Mouse (Mus musculus) cerebellum, adult 9-10 months (tissue): Measurements from ENCODE around the gene Tmem150a.

Source experiments
- DNase-seq: peaks from one replicate; pipeline ENCODE4 v3.0.0; 2022

The Tmem150a gene

GRCm38 (mm10) chr6:72374820-72375563 is 19.7 kb downstream of the Tmem150a start:
- DNase-seq = no peak

GRCm38 (mm10) chr6:72378510-72379234 is 23.4 kb downstream of the Tmem150a start:
- no peak for DNase-seq

GRCm38 (mm10) chr6:72379377-72380130 is 24.3 kb downstream of the Tmem150a start:
- DNase-seq = no peak

GRCm38 (mm10) chr6:72380131-72380770 is 25.0 kb downstream of the Tmem150a start, which contains the start of gene Vamp5:
Gene Vamp5, minus strand, starts transcription at chr6:72380468.
- DNase-seq = peak; percentile 14

- no peak for DNase-seq
Measured at GRCm38 (mm10) chr6:72382494-72382893, 27.2 kb downstream of the Tmem150a start.

GRCm38 (mm10) chr6:72383142-72383820 is 28.0 kb downstream of the Tmem150a start:
- no peak for DNase-seq

GRCm38 (mm10) chr6:72383952-72384351 is 28.7 kb downstream of the Tmem150a start:
- DNase-seq = no peak

- DNase-seq = no peak
Measured at GRCm38 (mm10) chr6:72385258-72385657, 30.0 kb downstream of the Tmem150a start.

- no peak for DNase-seq
Measured at GRCm38 (mm10) chr6:72386561-72386960, 31.3 kb downstream of the Tmem150a start.

GRCm38 (mm10) chr6:72387816-72388215 is 32.6 kb downstream of the Tmem150a start:
- DNase-seq = no peak

GRCm38 (mm10) chr6:72388266-72388665 is 33.0 kb downstream of the Tmem150a start:
- DNase-seq = no peak

- DNase-seq = no peak
Measured at GRCm38 (mm10) chr6:72388791-72389329, 33.6 kb downstream of the Tmem150a start.

- no peak for DNase-seq
Measured at GRCm38 (mm10) chr6:72389471-72389940, 34.3 kb downstream of the Tmem150a start.

- peak; percentile 60 for DNase-seq
Measured at GRCm38 (mm10) chr6:72389941-72390771, 34.9 kb downstream of the Tmem150a start, which contains the start of gene Vamp8. Gene Vamp8, minus strand, starts transcription at chr6:72390703.

- DNase-seq = no peak
Measured at GRCm38 (mm10) chr6:72390795-72391521, 35.7 kb downstream of the Tmem150a start.

- no peak for DNase-seq
Measured at GRCm38 (mm10) chr6:72392341-72392740, 37.1 kb downstream of the Tmem150a start.

- DNase-seq = no peak
Measured at GRCm38 (mm10) chr6:72396837-72397251, 41.6 kb downstream of the Tmem150a start.

GRCm38 (mm10) chr6:72399967-72400366 is 44.7 kb downstream of the Tmem150a start:
- no peak for DNase-seq

- peak; percentile 80 for DNase-seq
Measured at GRCm38 (mm10) chr6:72401875-72402274, 46.6 kb downstream of the Tmem150a start.

- no peak for DNase-seq
Measured at GRCm38 (mm10) chr6:72405356-72405755, 50.1 kb downstream of the Tmem150a start.
